Mouse (Mus musculus): ENCODE measurements around the gene Gm45337. TPM values are rescaled to one million over a fixed set of nuclear protein-coding genes. Genes with fewer than 3 reads are reported as not detected.

Gm45337 gene
- polyA plus RNA-seq, 1 experiment from 2014 or later: not detected

DNA sequence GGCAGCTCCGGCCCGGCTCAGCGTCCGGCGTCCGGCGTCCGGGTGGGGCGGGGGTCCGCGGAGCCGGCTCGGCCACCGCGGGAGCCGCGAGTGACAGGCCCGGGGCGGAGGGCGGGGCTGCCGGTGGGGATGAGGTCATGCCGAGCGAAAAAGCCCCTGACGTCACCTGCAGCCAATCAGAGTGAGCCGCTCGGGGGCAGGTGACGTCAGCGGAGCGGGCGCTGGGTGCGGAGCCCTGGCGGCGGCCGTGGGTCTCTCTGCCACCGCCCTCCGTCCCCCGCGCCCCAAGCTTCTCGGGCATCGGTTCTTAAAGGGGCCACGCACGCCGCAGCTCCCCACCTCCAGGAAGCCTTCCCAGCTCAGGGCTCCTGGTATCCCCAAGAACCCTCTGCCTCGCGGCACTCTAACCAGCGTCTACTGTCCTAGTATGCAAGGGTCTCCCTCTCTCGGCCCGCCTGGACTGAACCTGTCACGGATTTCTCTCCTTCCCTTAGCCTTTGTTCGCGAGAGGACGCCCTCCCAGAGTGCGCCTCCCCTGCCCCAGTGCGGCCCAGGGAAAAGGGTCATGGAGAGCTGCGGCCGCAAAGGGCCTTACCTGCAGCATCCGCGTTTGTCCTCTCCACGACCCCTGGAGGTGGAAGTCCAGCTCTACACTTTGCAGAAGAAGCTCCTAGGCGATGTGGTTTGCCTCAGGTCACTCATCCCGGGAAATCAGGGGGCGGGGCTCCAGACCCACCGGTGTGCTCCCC, 49.0 kb downstream of the Gm45337 start, which contains the start of gene Dusp8:
Gene Dusp8, minus strand, starts transcription at position 661 of the 749 bp plus-strand sequence.
- H3K27me3 ChIP-seq (replicated peaks; ENCODE audit: low read depth, poor library complexity, severe bottlenecking): peaks cover 98% of the 10 kb centered on the region
- under 1% methylated on average over 62 of the region's 63 CpGs for WGBS
- no peaks in the 10 kb centered on the region for H3K9me3 ChIP-seq
- DNase-seq (ENCODE audit: low spot score): peak; percentile 90
- peak within 1 kb of the TSS; percentile 77 for H3K27ac ChIP-seq (replicated peaks)
- no peaks in the 10 kb centered on the region for H3K36me3 ChIP-seq (replicated peaks)
- peaks cover 28% of the 10 kb centered on the region for H3K4me1 ChIP-seq
- peak within 1 kb of the TSS; percentile 77 for H3K4me3 ChIP-seq

DNA sequence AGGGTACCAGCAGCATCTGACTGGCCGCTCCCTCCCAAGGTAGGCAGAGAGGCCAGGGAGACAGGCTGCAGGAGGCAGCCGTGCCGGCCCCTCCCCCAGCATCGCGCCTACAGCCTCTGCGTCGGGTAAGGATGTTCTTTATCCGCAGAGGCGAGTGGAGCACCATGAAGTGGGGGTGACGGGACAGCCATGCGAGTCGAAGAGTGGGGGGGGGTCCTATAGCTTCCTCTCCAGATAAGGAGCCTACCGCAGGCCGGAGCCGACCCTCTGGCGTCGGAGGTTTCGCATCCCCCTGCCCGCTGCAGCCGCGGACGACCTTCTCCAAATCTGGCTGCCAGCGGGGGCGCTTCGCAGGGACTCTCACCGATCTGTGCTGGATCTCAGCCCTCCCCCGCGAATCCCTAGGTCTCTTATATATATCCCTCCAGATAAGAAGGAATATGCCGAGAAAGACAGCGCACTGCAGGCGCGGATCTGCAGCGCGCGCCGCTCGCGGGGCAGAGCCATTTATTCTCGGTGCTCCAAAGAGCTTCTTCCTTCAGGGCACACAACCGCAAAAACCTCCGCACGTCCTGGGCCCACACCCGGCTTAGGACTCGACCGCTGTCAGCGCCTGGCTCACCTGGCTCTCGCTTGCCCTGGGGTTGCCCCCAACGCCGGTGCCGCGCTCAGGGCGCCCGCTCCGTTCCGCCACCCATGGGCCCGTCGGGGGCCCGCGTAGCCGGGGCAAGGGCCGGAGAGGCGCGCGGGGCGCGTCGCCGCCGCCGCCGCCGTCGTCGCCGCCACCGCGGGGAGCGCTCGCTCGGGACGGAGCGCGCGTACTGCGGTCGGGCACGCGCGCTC, 49.9 kb downstream of the Gm45337 start:
- peaks cover 34% of the 10 kb centered on the region for H3K4me1 ChIP-seq

DNA sequence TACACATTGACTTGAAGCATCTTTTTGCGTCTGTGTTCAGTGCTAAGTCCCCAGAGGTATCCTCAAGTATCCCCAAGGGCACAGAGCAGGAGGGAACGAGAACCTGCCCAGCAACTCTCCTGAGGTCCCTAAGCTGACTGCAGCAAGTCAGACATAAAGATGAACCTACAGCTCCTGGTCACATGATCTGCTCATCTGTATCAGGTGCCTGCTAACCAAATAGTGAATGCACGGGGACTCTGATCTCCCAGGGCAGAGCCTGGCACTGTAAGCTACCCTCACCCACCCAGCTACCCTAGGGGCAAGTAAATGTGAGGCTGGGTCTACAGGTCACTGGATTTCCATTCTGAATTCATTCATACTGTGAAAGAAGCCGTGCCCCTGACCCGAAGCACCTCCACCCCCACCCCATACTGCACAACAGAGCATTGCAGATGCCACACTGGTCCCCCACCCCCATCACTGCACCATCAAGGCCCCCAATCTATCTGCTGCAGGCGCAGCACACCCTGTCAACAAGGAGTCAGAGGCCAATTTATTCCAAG, 50.6 kb downstream of the Gm45337 start:
- DNase-seq (ENCODE audit: low spot score): no peak
- WGBS: 20% methylated on average over 6 of the region's 6 CpGs
- H3K27me3 ChIP-seq (replicated peaks; ENCODE audit: low read depth, poor library complexity, severe bottlenecking): peaks cover 99% of the 10 kb centered on the region
- H3K4me1 ChIP-seq: peaks cover 42% of the 10 kb centered on the region
- H3K4me3 ChIP-seq: peak overlapping the region; percentile 77
- H3K27ac ChIP-seq (replicated peaks): 0 out of 2 replicates have a peak overlapping the region, but pooled peaks have one; percentile 77
- H3K36me3 ChIP-seq (replicated peaks): no peaks in the 10 kb centered on the region
- no peaks in the 10 kb centered on the region for H3K9me3 ChIP-seq

More for the DNA sequence above, 49.9 kb downstream of the Gm45337 start:
- WGBS: under 1% methylated on average over 89 of the region's 89 CpGs
- peak; percentile 46 for DNase-seq (ENCODE audit: low spot score)
- Histone ChIP-seq H3K36me3 (replicated peaks) (no peaks in the 10 kb centered on the region), H3K9me3 (no peaks in the 10 kb centered on the region), H3K27ac (replicated peaks) (peak overlapping the region; percentile 77), H3K4me3 (peak overlapping the region; percentile 77), H3K27me3 (replicated peaks; ENCODE audit: low read depth, poor library complexity, severe bottlenecking) (peaks cover 99% of the 10 kb centered on the region)

Other genes with a start within 250 kb of the Gm45337 start
- 48.1 and 50.9 TPM in 2 replicates for gene Tollip, start 226.1 kb downstream of the Gm45337 start, polyA plus RNA-seq (2016; fragmentation: Nextera tagmentation; extraction: Ambion mirVana)
- gene Brsk2, start 194.9 kb downstream of the Gm45337 start, polyA plus RNA-seq (2016; fragmentation: Nextera tagmentation; extraction: Ambion mirVana): 3.0 and 3.7 TPM in 2 replicates
- 67.4 and 68.0 TPM in 2 replicates for gene Mob2, start 83.5 kb downstream of the Gm45337 start, polyA plus RNA-seq (2016; fragmentation: Nextera tagmentation; extraction: Ambion mirVana)
- gene Dusp8, start 48.8 kb downstream of the Gm45337 start, polyA plus RNA-seq (2016; fragmentation: Nextera tagmentation; extraction: Ambion mirVana): 3.2 and 3.4 TPM in 2 replicates
- not detected in 2 replicates for gene Gm45618, start 23.9 kb downstream of the Gm45337 start, polyA plus RNA-seq (2016; fragmentation: Nextera tagmentation; extraction: Ambion mirVana)
- not detected in 2 replicates for gene Gm39115, start 8.6 kb downstream of the Gm45337 start, polyA plus RNA-seq (2016; fragmentation: Nextera tagmentation; extraction: Ambion mirVana)
- not detected in 2 replicates for gene Gm29735, start 12.5 kb upstream of the Gm45337 start, polyA plus RNA-seq (2016; fragmentation: Nextera tagmentation; extraction: Ambion mirVana)
- not detected in 2 replicates for gene Gm4553, start 21.1 kb upstream of the Gm45337 start, polyA plus RNA-seq (2016; fragmentation: Nextera tagmentation; extraction: Ambion mirVana)
- not detected in 2 replicates for gene Krtap5-2, start 31.4 kb upstream of the Gm45337 start, polyA plus RNA-seq (2016; fragmentation: Nextera tagmentation; extraction: Ambion mirVana)
- gene Gm10153, start 45.8 kb upstream of the Gm45337 start, polyA plus RNA-seq (2016; fragmentation: Nextera tagmentation; extraction: Ambion mirVana): not detected in 2 replicates
- not detected in 2 replicates for gene Krtap5-3, start 56.8 kb upstream of the Gm45337 start, polyA plus RNA-seq (2016; fragmentation: Nextera tagmentation; extraction: Ambion mirVana)
- gene Gm7579, start 67.3 kb upstream of the Gm45337 start, polyA plus RNA-seq (2016; fragmentation: Nextera tagmentation; extraction: Ambion mirVana): not detected in 2 replicates
- gene Krtap5-5, start 85.4 kb upstream of the Gm45337 start, polyA plus RNA-seq (2016; fragmentation: Nextera tagmentation; extraction: Ambion mirVana): not detected in 2 replicates
- gene Gm40460, start 96.5 kb upstream of the Gm45337 start, polyA plus RNA-seq (2016; fragmentation: Nextera tagmentation; extraction: Ambion mirVana): not detected in 2 replicates
- not detected in 2 replicates for gene Gm2431, start 113.7 kb upstream of the Gm45337 start, polyA plus RNA-seq (2016; fragmentation: Nextera tagmentation; extraction: Ambion mirVana)
- not detected in 2 replicates for gene Gm4559, start 129.8 kb upstream of the Gm45337 start, polyA plus RNA-seq (2016; fragmentation: Nextera tagmentation; extraction: Ambion mirVana)
- not detected in 2 replicates for gene Krtap5-1, start 152.5 kb upstream of the Gm45337 start, polyA plus RNA-seq (2016; fragmentation: Nextera tagmentation; extraction: Ambion mirVana)
- gene Krtap5-4, start 158.9 kb upstream of the Gm45337 start, polyA plus RNA-seq (2016; fragmentation: Nextera tagmentation; extraction: Ambion mirVana): not detected in 2 replicates
- gene Ifitm10, start 229.1 kb upstream of the Gm45337 start, polyA plus RNA-seq (2016; fragmentation: Nextera tagmentation; extraction: Ambion mirVana): 2.2 and 3.0 TPM in 2 replicates
- not detected in 2 replicates for gene Gm49369, start 238.1 kb upstream of the Gm45337 start, polyA plus RNA-seq (2016; fragmentation: Nextera tagmentation; extraction: Ambion mirVana)
- 151 and 158 TPM in 2 replicates for gene Ctsd, start 243.4 kb upstream of the Gm45337 start, polyA plus RNA-seq (2016; fragmentation: Nextera tagmentation; extraction: Ambion mirVana)